Comparison of ENCODE assay signal across 22 mouse cellular contexts in the genomic region with DNA sequence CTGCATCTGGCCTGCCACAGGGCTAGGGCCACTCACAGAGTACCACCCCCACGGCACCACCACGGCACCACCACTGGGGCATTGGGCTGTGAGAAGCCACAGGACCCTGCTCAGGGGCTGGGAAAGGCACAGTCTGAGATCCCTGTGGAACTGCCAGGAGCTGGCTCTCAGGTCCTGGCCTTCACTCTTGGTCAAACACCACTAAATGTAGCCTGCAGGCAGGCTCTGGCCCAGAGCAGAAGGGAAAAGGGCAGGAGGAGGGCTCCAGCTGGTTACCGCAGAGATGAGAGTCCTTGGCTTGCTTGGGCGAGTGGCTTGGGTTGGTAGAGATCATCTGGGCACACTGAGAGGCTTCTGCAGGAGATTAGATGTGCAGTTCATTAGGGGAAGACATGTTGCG.
DNase-seq lines count a peak whose midpoint lies in the region; ATAC-seq lines count a peak whose summit lies in the region.
"Had no signal": no experiment of that assay in that cellular context is flagged by ENCODE, and none has a peak within 500 bp of the region (broad histone marks: within the 10 kb centered on the region; RNA-seq: fewer than 3 reads in every experiment).

No protein-coding gene starts in this region.

- no peak overlapping the region for H3K4me2 ChIP-seq in hindbrain, embryonic 16.5 days (ENCODE audit: low read length)
- H3K4me2 ChIP-seq in hindbrain, embryonic 14.5 days (replicated peaks): no peak overlapping the region
- H3K4me2 ChIP-seq: heart, embryonic 13.5 days; liver, embryonic 12.5 days; midbrain, embryonic 11.5 days; neural tube, embryonic 12.5 days had no signal

- H3K9me3 ChIP-seq in hindbrain, embryonic 16.5 days (ENCODE audit: control insufficient read depth, low read length): no peaks in the 10 kb centered on the region
- no peaks in the 10 kb centered on the region for H3K9me3 ChIP-seq in hindbrain, embryonic 14.5 days (ENCODE audit: control insufficient read depth, low read length)
- H3K9me3 ChIP-seq: heart, embryonic 13.5 days; liver, embryonic 12.5 days; neural tube, embryonic 12.5 days had no signal

- no peak for DNase-seq in hindbrain, embryonic 14.5 days (ENCODE audit: low spot score)
- peak; percentile 10 for DNase-seq in brain, adult 2 months (ENCODE audit: low read depth, low spot score)
- DNase-seq in cerebellum, adult 9-10 months: peak; percentile 5
- DNase-seq in cerebellum, postnatal 36 days: peak; percentile 17 to 24
- no peak for DNase-seq in thymus, postnatal 10 days (ENCODE audit: low spot score in 2 of 2)
- no peak for DNase-seq in kidney, adult 8-10 months
- no peak for DNase-seq in urinary bladder, postnatal 25 days (ENCODE audit: low spot score)
- DNase-seq: adrenal gland, postnatal 25 days; gastrocnemius, adult 2 months; heart, postnatal 10 days; kidney, postnatal 14 days; liver, postnatal 0 days; lung, postnatal 36 days had no signal

- no peaks in the 10 kb centered on the region for H3K27me3 ChIP-seq in hindbrain, embryonic 16.5 days (replicated peaks; ENCODE audit: control insufficient read depth, insufficient read depth, low read length)
- no peaks in the 10 kb centered on the region for H3K27me3 ChIP-seq in hindbrain, embryonic 14.5 days (ENCODE audit: control insufficient read depth, insufficient read depth, low read length)
- H3K27me3 ChIP-seq: heart, embryonic 13.5 days; liver, embryonic 12.5 days; neural tube, embryonic 12.5 days had no signal

- ATAC-seq in hindbrain, embryonic 16.5 days: peak; percentile 34; the same call in 1 of the 2 replicates
- ATAC-seq in hindbrain, embryonic 14.5 days (ENCODE audit: low FRiP score): no peak
- ATAC-seq: forebrain, embryonic 14.5 days; intestine, embryonic 16.5 days; liver, embryonic 12.5 days; liver, postnatal 0 days; midbrain, embryonic 16.5 days had no signal

- no peaks in the 10 kb centered on the region for H3K4me1 ChIP-seq in hindbrain, embryonic 16.5 days (ENCODE audit: control insufficient read depth, insufficient read depth, low read depth, low read length)
- no peaks in the 10 kb centered on the region for H3K4me1 ChIP-seq in hindbrain, embryonic 14.5 days (replicated peaks; ENCODE audit: control insufficient read depth, insufficient read depth, low read length)
- H3K4me1 ChIP-seq: heart, embryonic 13.5 days; liver, embryonic 12.5 days; neural tube, embryonic 12.5 days had no signal

- no peak overlapping the region for H3K27ac ChIP-seq in hindbrain, embryonic 16.5 days (ENCODE audit: low read depth, low read length)
- H3K27ac ChIP-seq in hindbrain, embryonic 14.5 days: no peak overlapping the region
- H3K27ac ChIP-seq: gastrocnemius, adult 2 months; heart, embryonic 13.5 days; liver, embryonic 12.5 days; neural tube, embryonic 12.5 days had no signal

- H3K36me3 ChIP-seq in hindbrain, embryonic 16.5 days (ENCODE audit: control insufficient read depth, insufficient read depth, low read length): no peaks in the 10 kb centered on the region
- no peaks in the 10 kb centered on the region for H3K36me3 ChIP-seq in hindbrain, embryonic 14.5 days (replicated peaks; ENCODE audit: control insufficient read depth, insufficient read depth)
- H3K36me3 ChIP-seq: heart, embryonic 13.5 days; liver, embryonic 12.5 days; neural tube, embryonic 12.5 days had no signal

- H3K4me3 ChIP-seq in hindbrain, embryonic 16.5 days (ENCODE audit: low read length): no peak overlapping the region
- H3K4me3 ChIP-seq in hindbrain, embryonic 14.5 days (replicated peaks; ENCODE audit: low read length): no peak overlapping the region
- H3K4me3 ChIP-seq: gastrocnemius, adult 2 months; heart, embryonic 13.5 days; liver, embryonic 12.5 days; myocyte; neural tube, embryonic 12.5 days had no signal

- WGBS in hindbrain, embryonic 16.5 days: 85% methylated on average over 5 of the region's 5 CpGs
- WGBS in hindbrain, embryonic 14.5 days: 91% methylated on average over 5 of the region's 5 CpGs

- H3K9ac ChIP-seq in hindbrain, embryonic 16.5 days (ENCODE audit: low read depth, low read length): no peak overlapping the region
- no peak overlapping the region for H3K9ac ChIP-seq in hindbrain, embryonic 14.5 days
- H3K9ac ChIP-seq: heart, embryonic 13.5 days; liver, embryonic 12.5 days; liver, postnatal 0 days; neural tube, embryonic 12.5 days had no signal

Comparison
In these comparisons a context has a peak if more than half of its experiments do, and no peak if none do; other contexts are left out.
1. DNase-seq: peak in brain, adult 2 months (single experiment), cerebellum, adult 9-10 months (single experiment) and cerebellum, postnatal 36 days (2 of 2); none in hindbrain, embryonic 14.5 days (single experiment), thymus, postnatal 10 days (0 of 2), kidney, adult 8-10 months (0 of 2) and urinary bladder, postnatal 25 days (single experiment).